Mouse (Mus musculus): ENCODE measurements around the gene Unc119b.
A peak's percentile ranks its signal among the peaks of the same experiment; 100 is the strongest.
"Not testable (repeated sequence)": the region's sequence is repeated elsewhere in the genome, so short reads cannot be mapped to it uniquely, and the experiment has no call there.

Unc119b gene

GRCm38 (mm10) chr5:115139124-115139523 is 4.3 kb upstream of the Unc119b start:
- no peak for ATAC-seq (ENCODE audit: low TSS enrichment)

GRCm38 (mm10) chr5:115133358-115134066 is 1.3 kb downstream of the Unc119b start:
- 0 out of 2 replicates have a peak, but pooled peaks have one; percentile 24 for ATAC-seq (ENCODE audit: low TSS enrichment)

GRCm38 (mm10) chr5:115132465-115132864 is 2.3 kb downstream of the Unc119b start:
- ATAC-seq (ENCODE audit: low TSS enrichment): no peak

- ATAC-seq (ENCODE audit: low TSS enrichment): no peak
Observed at GRCm38 (mm10) chr5:115129328-115129727, 5.4 kb downstream of the Unc119b start.

GRCm38 (mm10) chr5:115127421-115128179 is 7.2 kb downstream of the Unc119b start:
- no peak for ATAC-seq (ENCODE audit: low TSS enrichment)

GRCm38 (mm10) chr5:115126578-115127312 is 8.0 kb downstream of the Unc119b start:
- ATAC-seq (ENCODE audit: low TSS enrichment): no peak

GRCm38 (mm10) chr5:115125211-115125871 is 9.4 kb downstream of the Unc119b start:
- ATAC-seq (ENCODE audit: low TSS enrichment): peak; percentile 71

- ATAC-seq (ENCODE audit: low TSS enrichment): no peak
Observed at GRCm38 (mm10) chr5:115124690-115125089, 10.1 kb downstream of the Unc119b start.

- ATAC-seq (ENCODE audit: low TSS enrichment): no peak
Observed at GRCm38 (mm10) chr5:115120978-115121377, 13.8 kb downstream of the Unc119b start.

- ATAC-seq (ENCODE audit: low TSS enrichment): 0 out of 2 replicates have a peak, but pooled peaks have one; percentile 36
Observed at GRCm38 (mm10) chr5:115118961-115119570, 15.7 kb downstream of the Unc119b start, which contains the start of gene Acads. Gene Acads (minus strand): TSS chr5:115119346.

GRCm38 (mm10) chr5:115117467-115117866 is 17.3 kb downstream of the Unc119b start:
- no peak for ATAC-seq (ENCODE audit: low TSS enrichment)

- no peak for ATAC-seq (ENCODE audit: low TSS enrichment)
Observed at GRCm38 (mm10) chr5:115116426-115116825, 18.3 kb downstream of the Unc119b start.

- no peak for ATAC-seq (ENCODE audit: low TSS enrichment)
Observed at GRCm38 (mm10) chr5:115114501-115114900, 20.3 kb downstream of the Unc119b start.

GRCm38 (mm10) chr5:115113244-115113643 is 21.5 kb downstream of the Unc119b start:
- no peak for ATAC-seq (ENCODE audit: low TSS enrichment)

- no peak for ATAC-seq (ENCODE audit: low TSS enrichment)
Observed at GRCm38 (mm10) chr5:115111156-115111555, 23.6 kb downstream of the Unc119b start.

GRCm38 (mm10) chr5:115103253-115103652 is 31.5 kb downstream of the Unc119b start:
- not testable (repeated sequence) for ATAC-seq (ENCODE audit: low TSS enrichment)

- ATAC-seq (ENCODE audit: low TSS enrichment): no peak
Observed at GRCm38 (mm10) chr5:115102231-115102630, 32.5 kb downstream of the Unc119b start.

- no peak for ATAC-seq (ENCODE audit: low TSS enrichment)
Observed at GRCm38 (mm10) chr5:115100473-115100872, 34.3 kb downstream of the Unc119b start.

GRCm38 (mm10) chr5:115099991-115100390 is 34.8 kb downstream of the Unc119b start:
- ATAC-seq (ENCODE audit: low TSS enrichment): no peak

- ATAC-seq (ENCODE audit: low TSS enrichment): no peak
Observed at GRCm38 (mm10) chr5:115099530-115099929, 35.2 kb downstream of the Unc119b start.

- ATAC-seq (ENCODE audit: low TSS enrichment): no peak
Observed at GRCm38 (mm10) chr5:115098195-115098594, 36.6 kb downstream of the Unc119b start, which contains the start of gene Gm10401. Gene Gm10401 (minus strand): TSS chr5:115098295.
